Mouse (Mus musculus) brain, embryonic 14.5 days (tissue): ENCODE measurements around the gene Cd44.

Experiments
- CTCF ChIP-seq: fragments of 200-500 bp; IDR thresholded peaks from 2 replicates; pipeline ENCODE4 v1.5.1; 2012; ENCODE audit warnings: inconsistent platforms, mild to moderate bottlenecking, moderate library complexity, borderline replicate concordance; ENCODE audit not compliant: insufficient read depth, insufficient read length; ENCODE audit errors: extremely low read depth
- POLR2A ChIP-seq: fragments of 200-500 bp; IDR thresholded peaks from 2 replicates; pipeline ENCODE4 v1.6.1; 2012; ENCODE audit warnings: mild to moderate bottlenecking, inconsistent platforms, borderline replicate concordance; ENCODE audit not compliant: poor library complexity, insufficient read depth, insufficient read length, severe bottlenecking; ENCODE audit errors: extremely low read depth

DNA sequence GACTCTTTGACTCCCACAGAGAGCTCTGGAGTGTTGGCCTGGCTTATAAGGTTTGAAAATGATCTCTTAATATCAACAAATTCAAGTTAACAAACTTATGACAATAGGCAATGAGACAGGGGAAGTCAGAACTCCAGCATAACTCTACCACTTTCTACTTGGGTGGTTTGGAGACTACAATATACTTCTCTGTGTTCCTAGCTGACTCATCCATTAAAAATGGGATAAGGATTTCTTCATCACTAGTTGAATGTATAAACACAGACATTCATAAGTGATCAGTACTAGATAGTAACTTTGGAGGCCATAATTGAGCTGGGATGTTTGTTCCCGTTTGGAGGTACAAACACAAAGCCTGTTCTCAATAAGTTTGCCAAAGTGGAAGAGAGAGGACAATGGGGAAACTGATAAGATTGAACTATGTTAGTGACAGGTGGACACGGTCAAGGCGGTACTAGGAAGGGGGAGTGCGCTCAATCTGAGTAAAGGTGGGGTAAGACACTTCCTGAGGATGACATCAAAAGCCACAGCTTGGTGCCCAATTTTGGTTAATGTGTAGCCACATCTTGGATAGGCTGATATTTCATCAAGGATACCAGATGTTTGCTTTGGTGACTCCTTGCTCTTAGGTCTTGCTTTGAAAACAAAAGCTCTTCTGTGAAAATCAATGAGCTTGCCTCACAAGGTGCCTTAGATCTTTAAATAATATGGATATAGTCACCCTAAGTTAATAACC lies 95.5 kb downstream of the Cd44 start:
- TF ChIP-seq CTCF, result no peak
- TF ChIP-seq POLR2A, result no peak
